Mouse (Mus musculus) neural tube, embryonic 14.5 days (tissue): ENCODE measurements around the gene Def6. TPM values are rescaled to one million over a fixed set of nuclear protein-coding genes. Genes with fewer than 3 reads are reported as not detected.

Experiments used
- ATAC-seq: fragments of 200-750 bp; cut with Nextera tagmentation; 2 replicates; pipeline ENCODE4 v1.8.0; 2017; ENCODE audit warnings: low read depth, mild to moderate bottlenecking, moderate TSS enrichment, moderate library complexity
- H3K27ac ChIP-seq: fragments of 300-500 bp; sonication (generic); 2 replicates; pipeline ENCODE4 v1.5.1; 2014; ENCODE audit warnings: low read depth, mild to moderate bottlenecking, control low read depth, low read length, moderate library complexity, mixed read lengths
- H3K27me3 ChIP-seq: fragments of 300-500 bp; sonication (generic); 2 replicates; pipeline ENCODE4 v1.6.1; 2014; ENCODE audit warnings: low read length; ENCODE audit not compliant: control insufficient read depth, insufficient read depth
- H3K36me3 ChIP-seq: fragments of 300-500 bp; sonication (generic); 2 replicates; pipeline ENCODE4 v1.6.1; 2014; ENCODE audit warnings: low read length, mixed read lengths; ENCODE audit not compliant: control insufficient read depth, insufficient read depth
- H3K4me1 ChIP-seq: fragments of 300-500 bp; sonication (generic); 2 replicates; pipeline ENCODE4 v1.6.1; 2014; ENCODE audit warnings: low read length; ENCODE audit not compliant: control insufficient read depth, insufficient read depth
- H3K4me2 ChIP-seq: fragments of 300-500 bp; sonication (generic); 2 replicates; pipeline ENCODE4 v1.6.1; 2014; ENCODE audit warnings: mild to moderate bottlenecking, low read depth, low read length, control low read depth
- H3K4me3 ChIP-seq: fragments of 300-500 bp; sonication (generic); 2 replicates; pipeline ENCODE4 v1.5.1; 2014; ENCODE audit warnings: low read depth, low read length, control low read depth, mixed read lengths
- H3K9ac ChIP-seq: fragments of 300-500 bp; sonication (generic); replicated peaks from 2 replicates; pipeline ENCODE4 v1.6.1; 2014; ENCODE audit warnings: low read depth, mild to moderate bottlenecking, control low read depth, low read length, mixed read lengths
- H3K9me3 ChIP-seq: fragments of 300-500 bp; sonication (generic); 2 replicates; pipeline ENCODE4 v1.6.1; 2016; ENCODE audit warnings: low read length; ENCODE audit not compliant: control insufficient read depth
- whole genome bisulfite sequencing: fragments of 180-500 bp; shearing (Covaris S2); extraction: QIAGEN DNeasy Blood & Tissue Kit; methylation state at CpG from one replicate; pipeline ENCODE4 v1.1.7; 2014; 5-methylcytosine and 5-hydroxymethylcytosine counted together
- polyA plus RNA-seq: library from polyadenylated mRNA; unstranded; fragments of >200 nt; fragmentation: Nextera tagmentation; extraction: Ambion mirVana; gene quantifications from 2 replicates; pipeline ENCODE4 v1.2.1, GENCODE M21; 2014

The Def6 gene
- polyA plus RNA-seq, 1 experiment from 2014 or later: 5.0 TPM

DNA sequence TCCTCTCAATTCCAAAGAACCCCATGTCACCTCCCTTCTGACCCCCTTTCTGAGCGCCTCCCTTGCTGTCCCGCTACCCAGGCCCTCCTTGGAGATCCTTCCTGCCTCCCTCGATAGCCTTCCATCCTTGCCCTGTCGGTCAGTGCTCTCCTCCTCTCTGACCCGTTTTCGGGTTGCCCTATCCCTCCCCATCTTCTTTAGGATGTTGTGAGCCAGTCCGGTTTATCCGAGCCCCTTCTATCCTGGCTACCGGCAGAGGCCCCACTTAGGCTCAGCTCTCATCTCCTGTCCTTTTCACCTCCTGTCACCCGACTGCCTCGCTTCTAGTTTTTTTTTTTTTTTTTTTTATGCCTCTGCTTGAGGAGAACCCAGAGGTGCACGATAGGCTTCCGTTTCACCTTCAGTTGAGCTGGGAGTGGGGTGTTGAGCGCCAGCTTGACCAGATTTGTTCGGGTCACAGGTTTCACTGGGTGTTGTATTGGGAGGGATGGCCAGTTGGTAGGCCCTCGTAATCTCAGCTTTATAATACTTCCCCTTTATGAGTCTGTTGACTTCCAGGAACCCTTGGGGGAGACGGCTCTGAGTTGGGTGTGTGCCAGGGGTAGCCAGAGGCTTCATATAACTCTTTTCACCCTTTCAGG, 25.6 kb downstream of the Def6 start:
- Histone ChIP-seq H3K9me3 (no peaks in the 10 kb centered on the region), H3K9ac (peak overlapping the region; percentile 80), H3K4me3 (peak overlapping the region; percentile 59), H3K4me1 (peaks cover 6% of the 10 kb centered on the region; the same call in 1 of the 2 replicates), H3K27ac (peak overlapping the region; percentile 52; the same call in 1 of the 2 replicates), H3K36me3 (no peaks in the 10 kb centered on the region), H3K4me2 (peak overlapping the region; percentile 76), H3K27me3 (no peaks in the 10 kb centered on the region)
- peak; percentile 35; the same call in 1 of the 2 replicates for ATAC-seq
- WGBS: 3% methylated on average over 16 of the region's 17 CpGs

- Histone ChIP-seq H3K4me1 (peaks cover 6% of the 10 kb centered on the region; the same call in 1 of the 2 replicates), H3K36me3 (no peaks in the 10 kb centered on the region), H3K4me2 (0 out of 2 replicates have a peak overlapping the region, but pooled peaks have one; percentile 16), H3K27me3 (no peaks in the 10 kb centered on the region), H3K9ac (no peak overlapping the region), H3K27ac (no peak overlapping the region), H3K4me3 (no peak overlapping the region), H3K9me3 (no peaks in the 10 kb centered on the region)
- no peak for ATAC-seq
- 87% methylated on average over 5 of the region's 5 CpGs for WGBS
Measured at GRCm38 (mm10) chr17:28234641-28235040, 27.1 kb downstream of the Def6 start.

- no peaks in the 10 kb centered on the region for H3K27me3 ChIP-seq
- ATAC-seq: no peak
- no peak overlapping the region for H3K27ac ChIP-seq
- no peak overlapping the region for H3K4me3 ChIP-seq
- H3K4me2 ChIP-seq: no peak overlapping the region
- H3K9me3 ChIP-seq: no peaks in the 10 kb centered on the region
- peaks cover 6% of the 10 kb centered on the region; the same call in 1 of the 2 replicates for H3K4me1 ChIP-seq
- H3K9ac ChIP-seq: no peak overlapping the region
- WGBS: 77% methylated on average over 7 of the region's 7 CpGs
- H3K36me3 ChIP-seq: no peaks in the 10 kb centered on the region
Measured at GRCm38 (mm10) chr17:28235982-28236635, 28.5 kb downstream of the Def6 start.

DNA sequence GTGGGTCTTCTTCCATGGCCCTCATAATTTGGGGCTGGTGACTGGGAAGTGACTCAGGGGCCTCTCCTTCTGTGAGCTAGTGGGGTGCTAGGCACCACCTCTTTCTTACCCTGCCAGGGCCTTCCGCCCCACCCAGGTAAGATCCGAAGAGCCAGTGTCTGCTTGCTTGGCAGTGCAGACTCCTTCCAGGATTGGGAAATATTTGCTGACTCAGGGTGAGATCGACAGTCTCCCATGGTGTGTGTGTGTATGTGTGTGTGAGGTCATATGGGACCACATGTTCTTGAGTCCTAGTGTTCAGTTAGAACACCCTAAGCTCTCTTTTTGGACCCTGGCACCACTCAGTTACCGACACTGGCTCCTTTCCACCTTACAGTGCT, 29.0 kb downstream of the Def6 start:
- no peak overlapping the region for H3K9ac ChIP-seq

GRCm38 (mm10) chr17:28237362-28237761, 29.8 kb downstream of the Def6 start:
- no peak for ATAC-seq
- Histone ChIP-seq H3K27me3 (no peaks in the 10 kb centered on the region), H3K36me3 (no peaks in the 10 kb centered on the region), H3K9me3 (no peaks in the 10 kb centered on the region), H3K4me1 (peaks cover 6% of the 10 kb centered on the region; the same call in 1 of the 2 replicates), H3K4me3 (no peak overlapping the region), H3K9ac (no peak overlapping the region), H3K4me2 (no peak overlapping the region), H3K27ac (0 out of 2 replicates have a peak overlapping the region, but pooled peaks have one; percentile 10)
- WGBS: 41% methylated on average over 5 of the region's 5 CpGs

More for the DNA sequence above, 29.0 kb downstream of the Def6 start:
- peaks cover 6% of the 10 kb centered on the region; the same call in 1 of the 2 replicates for H3K4me1 ChIP-seq
- H3K4me3 ChIP-seq: no peak overlapping the region
- WGBS: 87% methylated on average over 4 of the region's 4 CpGs
- H3K9me3 ChIP-seq: no peaks in the 10 kb centered on the region
- H3K36me3 ChIP-seq: no peaks in the 10 kb centered on the region
- ATAC-seq: no peak
- no peaks in the 10 kb centered on the region for H3K27me3 ChIP-seq
- H3K27ac ChIP-seq: no peak overlapping the region
- H3K4me2 ChIP-seq: no peak overlapping the region

DNA sequence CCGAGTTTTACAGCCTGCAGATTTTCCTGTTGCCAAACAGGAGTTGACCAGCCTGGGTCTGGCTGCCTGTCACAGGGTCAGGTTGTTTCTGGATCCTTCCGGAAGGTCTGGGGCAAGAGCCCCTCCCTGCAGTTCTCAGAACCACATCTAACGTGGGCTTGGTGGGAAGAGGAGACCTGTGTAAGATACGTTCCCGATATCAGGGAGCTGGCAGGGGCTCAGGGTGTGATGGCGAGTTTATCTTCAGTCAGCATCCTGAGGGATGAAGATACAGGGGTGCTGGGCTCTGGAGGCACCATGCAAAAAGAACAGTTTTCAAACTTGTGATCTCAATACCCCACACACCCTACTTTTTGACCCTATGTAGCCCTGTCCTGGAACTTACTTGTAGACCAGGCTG, 30.3 kb downstream of the Def6 start:
- Histone ChIP-seq H3K4me2 (no peak overlapping the region), H3K9me3 (no peaks in the 10 kb centered on the region), H3K27ac (no peak overlapping the region), H3K4me1 (peaks cover 4% of the 10 kb centered on the region; the same call in 1 of the 2 replicates), H3K9ac (no peak overlapping the region), H3K36me3 (no peaks in the 10 kb centered on the region), H3K4me3 (no peak overlapping the region), H3K27me3 (no peaks in the 10 kb centered on the region)
- ATAC-seq: no peak
- WGBS: 66% methylated on average over 6 of the region's 6 CpGs

- H3K9ac ChIP-seq: no peak overlapping the region
- H3K4me3 ChIP-seq: no peak overlapping the region
- H3K27ac ChIP-seq: no peak overlapping the region
- WGBS: 94% methylated on average over 5 of the region's 5 CpGs
- no peaks in the 10 kb centered on the region for H3K9me3 ChIP-seq
- H3K4me2 ChIP-seq: no peak overlapping the region
- no peaks in the 10 kb centered on the region for H3K36me3 ChIP-seq
- no peak for ATAC-seq
- no peaks in the 10 kb centered on the region for H3K27me3 ChIP-seq
- H3K4me1 ChIP-seq: peaks cover 10% of the 10 kb centered on the region; the same call in 1 of the 2 replicates
Measured at GRCm38 (mm10) chr17:28240846-28241245, 33.3 kb downstream of the Def6 start.

DNA sequence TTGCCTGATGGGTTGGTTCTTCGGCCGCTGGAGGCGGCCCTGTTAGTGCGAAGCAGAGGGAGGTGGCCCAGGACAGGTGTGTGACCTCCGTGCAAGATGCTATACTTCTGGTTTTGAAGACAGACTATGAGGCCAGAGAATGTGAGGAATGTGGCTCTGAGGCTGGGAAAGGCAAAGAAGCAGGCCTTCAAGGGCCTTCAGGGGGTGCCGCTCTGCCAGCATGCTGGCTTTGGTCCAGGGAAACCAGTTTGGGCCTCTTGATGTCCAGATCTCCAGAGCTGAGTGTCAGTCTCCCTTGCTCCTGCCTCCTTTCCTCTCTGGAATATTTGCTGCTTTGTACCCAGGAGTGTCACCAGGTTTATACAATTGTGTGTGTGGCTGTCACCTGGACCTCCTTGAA, 34.7 kb downstream of the Def6 start:
- 90% methylated on average over 6 of the region's 6 CpGs for WGBS
- ATAC-seq: no peak
- H3K4me2 ChIP-seq: no peak overlapping the region
- no peaks in the 10 kb centered on the region for H3K36me3 ChIP-seq
- peaks cover 10% of the 10 kb centered on the region; the same call in 1 of the 2 replicates for H3K4me1 ChIP-seq
- no peak overlapping the region for H3K9ac ChIP-seq
- H3K4me3 ChIP-seq: no peak overlapping the region
- H3K9me3 ChIP-seq: no peaks in the 10 kb centered on the region
- no peak overlapping the region for H3K27ac ChIP-seq
- H3K27me3 ChIP-seq: no peaks in the 10 kb centered on the region

DNA sequence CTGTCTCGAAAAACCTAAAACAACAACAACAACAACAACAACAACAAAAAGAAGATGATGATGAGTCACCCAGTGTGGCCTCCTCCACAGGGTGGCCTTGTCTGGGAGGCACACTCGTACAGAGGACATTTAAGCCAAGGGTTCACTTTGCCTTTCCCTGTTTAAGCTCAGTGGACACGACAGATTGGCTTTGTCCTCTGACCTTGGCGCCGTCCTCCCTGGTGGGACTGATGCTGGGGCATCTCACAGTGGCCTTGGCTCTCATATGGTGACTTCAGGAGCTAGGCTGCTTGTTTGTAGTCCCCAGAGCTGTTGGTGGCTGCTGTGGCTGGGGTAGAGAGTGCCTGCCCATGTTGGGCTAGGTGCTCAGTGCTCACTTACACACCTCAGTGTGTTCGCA, 36.6 kb downstream of the Def6 start:
- 88% methylated on average over 6 of the region's 6 CpGs for WGBS
- peaks cover 12% of the 10 kb centered on the region; the same call in 1 of the 2 replicates for H3K4me1 ChIP-seq
- ATAC-seq: no peak

More for the DNA sequence above, 36.6 kb downstream of the Def6 start:
- Histone ChIP-seq H3K9ac (no peak overlapping the region), H3K9me3 (no peaks in the 10 kb centered on the region), H3K4me3 (no peak overlapping the region), H3K36me3 (no peaks in the 10 kb centered on the region), H3K27me3 (no peaks in the 10 kb centered on the region), H3K4me2 (no peak overlapping the region), H3K27ac (peak overlapping the region; percentile 57; the same call in 1 of the 2 replicates)
